Mouse (Mus musculus) heart, adult 2 months (tissue): ENCODE data around the gene Slc38a1. TPM values are rescaled to one million over a fixed set of nuclear protein-coding genes. Genes with fewer than 3 reads are reported as not detected.

Source experiments
- DNase-seq, 2 experiments: peaks; one replicate each; pipeline ENCODE4 v3.0.0; 2021
- H3K27ac ChIP-seq: fragments of 200-600 bp; 2 replicates; pipeline ENCODE4 v1.8.1; 2022
- H3K27me3 ChIP-seq: fragments of 200-500 bp; 2 replicates; pipeline ENCODE4 v1.6.1; 2012; ENCODE audit warnings: mild to moderate bottlenecking, low read length, inconsistent platforms, mixed read lengths; ENCODE audit not compliant: control insufficient read depth, insufficient read depth
- H3K36me3 ChIP-seq: fragments of 200-500 bp; 2 replicates; pipeline ENCODE4 v1.6.1; 2012; ENCODE audit warnings: low read length, inconsistent platforms; ENCODE audit not compliant: control insufficient read depth, insufficient read depth
- H3K4me1 ChIP-seq: fragments of 200-500 bp; 2 replicates; pipeline ENCODE4 v1.6.1; 2011; ENCODE audit warnings: low read length; ENCODE audit not compliant: control insufficient read depth, insufficient read depth
- H3K4me3 ChIP-seq: fragments of 200-600 bp; 2 replicates; pipeline ENCODE4 v1.8.1; 2022
- H3K79me2 ChIP-seq: fragments of 200-500 bp; replicated peaks from 2 replicates; pipeline ENCODE4 v1.6.1; 2012; ENCODE audit warnings: mild to moderate bottlenecking, inconsistent platforms, low read length, moderate library complexity, mixed read lengths; ENCODE audit not compliant: control insufficient read depth, insufficient read depth
- H3K9ac ChIP-seq: fragments of 200-500 bp; 2 replicates; pipeline ENCODE4 v1.6.1; 2012; ENCODE audit warnings: low read depth, mild to moderate bottlenecking, control low read depth, inconsistent platforms, low read length, mixed read lengths
- CTCF ChIP-seq: fragments of 200-600 bp; IDR thresholded peaks from 2 replicates; pipeline ENCODE4 v1.8.1; 2022; ENCODE audit warnings: antibody characterized with exemption, mild to moderate bottlenecking, moderate library complexity
- EP300 ChIP-seq: fragments of 200-500 bp; IDR thresholded peaks from 2 replicates; pipeline ENCODE4 v1.6.1; 2011; ENCODE audit warnings: low read depth, low read length, control low read depth; ENCODE audit not compliant: insufficient read depth
- POLR2A ChIP-seq: fragments of 200-500 bp; IDR thresholded peaks from 2 replicates; pipeline ENCODE4 v1.6.1; 2011; ENCODE audit warnings: mild to moderate bottlenecking, low read depth, low read length, control low read depth; ENCODE audit not compliant: insufficient read depth
- WGBS: fragments of 180-500 bp; shearing (Covaris S2); methylation state at CpG from one replicate; pipeline ENCODE4 v1.1.7; 2018; 5-methylcytosine and 5-hydroxymethylcytosine counted together
- intact Hi-C: fragments of 180-260 bp; cut with DNase I; formaldehyde crosslinking; loops from one replicate; pipeline ENCODE4 v1.15.1; 2025
- polyA plus RNA-seq: library from polyadenylated mRNA; depleted of rRNA; stranded (reverse); fragments of >200 nt; gene quantifications from 2 replicates; pipeline ENCODE4 v1.2.3, GENCODE M21; 2012
- total RNA-seq, 2 experiments: library from RNA; stranded (reverse); gene quantifications; 2 replicates each; pipeline ENCODE4 v1.2.3; 2021

Gene Slc38a1
- total and polyA plus RNA-seq, 3 experiments, result 11.8 to 12.8 (median 12.7) TPM

DNA sequence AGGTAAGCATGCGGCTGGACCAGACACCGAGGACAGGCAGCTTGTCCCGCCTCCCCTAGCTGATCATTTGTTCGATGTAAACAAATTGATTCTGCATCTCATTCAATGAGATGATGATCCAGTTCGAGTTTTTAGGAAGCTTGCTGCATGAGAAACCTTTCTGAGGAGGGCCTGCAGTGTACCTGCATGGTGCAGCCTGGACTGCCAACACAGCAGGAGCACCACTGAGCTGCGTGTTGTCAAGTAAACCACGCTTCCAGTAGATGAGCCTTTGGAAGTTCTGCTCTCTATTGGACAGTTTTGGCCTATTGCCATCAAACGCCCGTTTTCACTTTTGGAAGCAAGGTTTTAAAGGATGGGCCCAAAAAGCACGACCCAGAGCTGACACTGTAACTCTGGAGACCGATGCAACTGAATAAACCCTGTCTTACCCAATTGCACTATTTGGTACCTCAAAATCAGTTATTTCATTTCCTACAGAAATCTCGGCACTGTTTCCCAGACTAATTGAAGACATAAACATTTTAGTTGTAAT lies 46.1 kb upstream of the Slc38a1 start:
- Histone ChIP-seq H3K79me2 (no peaks in the 10 kb centered on the region), H3K4me1 (peaks cover 2% of the 10 kb centered on the region), H3K9ac (no peak overlapping the region), H3K27me3 (no peaks in the 10 kb centered on the region), H3K4me3 (no peak overlapping the region), H3K36me3 (peaks cover 42% of the 10 kb centered on the region), H3K27ac (no peak overlapping the region)
- WGBS, result 75% methylated on average over 12 of the region's 12 CpGs
- DNase-seq, result no peak
- intact Hi-C loops, result no loop called here
- TF ChIP-seq EP300 (no peak), POLR2A (0 out of 2 replicates have a peak, but pooled peaks have one; percentile 22), CTCF (no peak)

DNA sequence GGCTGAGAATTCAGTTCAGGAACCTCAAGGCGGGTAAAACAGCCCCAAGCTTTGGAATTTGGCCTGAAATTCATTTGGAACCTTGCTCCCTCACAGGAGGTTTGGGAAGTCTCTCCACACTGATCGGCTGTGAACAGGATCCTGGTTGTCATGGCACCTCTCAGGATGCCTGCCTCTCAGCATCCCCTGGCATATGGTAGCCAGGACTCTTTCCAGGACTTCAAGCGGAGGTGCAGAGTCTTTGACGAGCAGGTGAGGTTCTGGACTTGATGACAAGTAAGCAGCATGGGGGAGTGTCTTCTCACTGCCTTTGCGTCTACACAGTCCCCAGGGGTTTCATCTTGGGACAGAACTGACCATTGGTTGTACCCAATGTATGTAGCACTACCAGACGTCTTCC lies 45.3 kb upstream of the Slc38a1 start:
- WGBS, result 67% methylated on average over 6 of the region's 6 CpGs
- Histone ChIP-seq H3K4me1 (peaks cover 2% of the 10 kb centered on the region), H3K4me3 (no peak overlapping the region), H3K9ac (no peak overlapping the region), H3K27ac (no peak overlapping the region), H3K27me3 (no peaks in the 10 kb centered on the region), H3K36me3 (peaks cover 37% of the 10 kb centered on the region), H3K79me2 (no peaks in the 10 kb centered on the region)
- TF ChIP-seq EP300, result no peak
- TF ChIP-seq POLR2A, result peak; percentile 30; the same call in 1 of the 2 replicates
- no peak for TF ChIP-seq CTCF
- intact Hi-C loops, result no loop called here
- DNase-seq, result no peak

DNA sequence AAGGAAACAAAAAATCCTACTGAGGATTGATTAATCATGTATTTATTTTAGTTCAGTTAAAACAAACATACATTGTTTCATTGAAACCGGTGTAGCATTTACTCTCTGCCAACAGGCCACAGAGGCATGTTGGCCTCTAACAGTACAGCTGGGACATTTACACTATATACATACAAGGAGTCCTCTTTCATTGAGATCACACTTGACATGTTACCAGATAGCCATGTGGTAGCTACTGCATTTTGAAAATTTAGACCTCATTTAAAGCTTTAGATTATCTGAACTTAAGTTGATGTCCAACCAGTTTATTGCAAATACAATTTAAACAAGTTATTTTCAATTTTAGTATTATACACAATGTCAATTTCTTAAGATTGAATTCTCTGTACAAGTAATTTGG lies 44.7 kb upstream of the Slc38a1 start:
- DNase-seq, result no peak
- Histone ChIP-seq H3K79me2 (no peaks in the 10 kb centered on the region), H3K4me3 (no peak overlapping the region), H3K36me3 (peaks cover 30% of the 10 kb centered on the region), H3K9ac (no peak overlapping the region), H3K4me1 (peaks cover 2% of the 10 kb centered on the region), H3K27ac (no peak overlapping the region), H3K27me3 (no peaks in the 10 kb centered on the region)
- intact Hi-C loops, result no loop called here
- WGBS, result 59% methylated on average over 1 of the region's 1 CpGs
- TF ChIP-seq EP300, result no peak

DNA sequence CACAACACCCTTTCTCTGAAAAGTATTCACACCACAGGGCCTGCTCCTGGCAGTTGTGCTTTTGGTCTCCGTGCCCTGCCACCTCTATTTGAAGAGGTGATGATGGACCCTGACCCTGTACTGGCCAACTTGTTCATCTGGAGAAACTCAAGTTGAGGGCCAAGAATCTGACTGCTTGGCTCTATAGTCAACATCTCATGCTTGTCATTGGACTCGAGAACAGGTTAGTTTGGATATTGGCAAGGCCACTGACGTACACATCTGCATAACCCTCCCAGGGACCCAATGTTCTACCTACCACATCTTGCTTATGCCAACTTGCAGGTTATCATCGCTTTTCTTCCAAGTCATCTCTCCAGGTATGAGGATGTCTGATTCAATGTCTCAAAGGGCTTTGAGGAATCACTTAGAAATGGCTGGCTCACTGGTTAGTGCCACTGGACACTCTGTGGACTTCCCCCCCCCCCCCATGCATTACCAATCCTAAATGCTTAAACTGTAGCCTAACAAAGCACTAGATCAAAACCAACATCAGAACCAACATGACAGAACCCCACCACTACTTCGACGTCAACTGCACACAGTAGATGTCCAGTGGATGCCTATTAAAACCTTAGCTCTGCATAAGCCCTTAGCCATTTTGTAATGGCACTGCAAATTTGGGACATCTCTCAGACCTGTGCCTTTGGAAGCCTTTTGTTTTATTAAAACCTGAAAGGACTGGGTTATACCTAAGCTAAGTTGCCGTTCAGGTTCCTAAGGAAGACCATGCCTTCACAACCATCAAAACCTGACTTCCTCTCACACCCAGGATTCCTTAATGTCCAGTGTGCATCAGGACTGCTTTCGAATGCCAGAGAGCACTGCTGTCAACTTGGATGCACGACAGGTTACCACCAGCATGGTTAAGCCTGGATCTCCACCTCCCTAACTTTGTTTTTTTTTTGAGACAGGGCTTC lies 43.8 kb upstream of the Slc38a1 start:
- Histone ChIP-seq H3K4me1 (peaks cover 2% of the 10 kb centered on the region), H3K4me3 (no peak overlapping the region), H3K27ac (no peak overlapping the region), H3K27me3 (no peaks in the 10 kb centered on the region), H3K79me2 (no peaks in the 10 kb centered on the region), H3K9ac (no peak overlapping the region), H3K36me3 (peaks cover 28% of the 10 kb centered on the region)
- intact Hi-C loops, result no loop called here
- no peak for DNase-seq
- TF ChIP-seq CTCF (no peak), EP300 (no peak), POLR2A (peak; percentile 20; the same call in 1 of the 2 replicates)
- WGBS, result 65% methylated on average over 9 of the region's 9 CpGs

DNA sequence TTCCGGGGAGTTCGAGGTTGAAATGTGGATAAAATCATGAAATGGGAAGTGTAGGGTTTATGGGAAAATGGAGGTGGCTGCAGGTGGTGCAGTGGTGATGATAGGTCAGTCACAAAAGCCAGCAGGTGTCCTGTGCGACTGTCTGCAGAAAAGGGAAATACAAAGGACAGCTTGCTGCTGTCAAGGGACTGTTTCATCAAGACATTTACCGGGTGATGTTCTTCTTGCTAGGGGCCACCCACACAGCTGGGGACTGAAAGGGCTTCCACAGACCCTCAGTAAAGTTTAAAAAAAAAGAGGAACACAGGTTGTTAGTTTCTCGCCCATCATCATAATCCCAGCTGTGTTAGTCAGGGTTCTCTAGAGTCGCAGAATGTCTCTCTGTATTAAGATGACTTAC lies 42.6 kb upstream of the Slc38a1 start:
- TF ChIP-seq CTCF (no peak), POLR2A (no peak), EP300 (no peak)
- 77% methylated on average over 6 of the region's 6 CpGs for WGBS
- no peak for DNase-seq
- Histone ChIP-seq H3K4me3 (no peak overlapping the region), H3K9ac (no peak overlapping the region), H3K4me1 (peaks cover 2% of the 10 kb centered on the region), H3K36me3 (peaks cover 17% of the 10 kb centered on the region), H3K27me3 (no peaks in the 10 kb centered on the region), H3K27ac (no peak overlapping the region), H3K79me2 (no peaks in the 10 kb centered on the region)
- intact Hi-C loops, result no loop called here
